25 mouse cellular contexts compared by ENCODE assay signal in genomic region chr12:86155176-86155575, GRCm38 (mm10).
DNase-seq lines count a peak whose midpoint lies in the region; ATAC-seq and TF ChIP-seq lines count a peak whose summit lies in the region.
"Had no signal": no experiment of that assay in that cellular context is flagged by ENCODE, and none has a peak within 500 bp of the region (broad histone marks: within the 10 kb centered on the region; RNA-seq: fewer than 3 reads in every experiment).

No protein-coding gene starts in this region.

- H3K27ac ChIP-seq in hindbrain, embryonic 10.5 days: 0 out of 2 replicates have a peak overlapping the region, but pooled peaks have one; percentile 8
- no peak overlapping the region for H3K27ac ChIP-seq in hindbrain, embryonic 16.5 days (ENCODE audit: low read depth, low read length)
- no peak overlapping the region for H3K27ac ChIP-seq in liver, adult 2 months (replicated peaks; ENCODE audit: insufficient read depth, low read depth, low read length)
- H3K27ac ChIP-seq in liver, embryonic 11.5 days (ENCODE audit: low read depth, low read length): no peak overlapping the region
- H3K27ac ChIP-seq in cortical plate, adult 2 months (ENCODE audit: insufficient read depth, low read length): peak overlapping the region; percentile 43; the same call in 1 of the 2 replicates
- H3K27ac ChIP-seq: embryonic facial prominence, embryonic 12.5 days; embryonic facial prominence, embryonic 15.5 days; gastrocnemius, adult 2 months; hindbrain, embryonic 13.5 days; hindbrain, postnatal 0 days had no signal

- no peak for ATAC-seq in hindbrain, embryonic 16.5 days
- no peak for ATAC-seq in liver, embryonic 11.5 days (replicated peaks; ENCODE audit: low FRiP score)
- ATAC-seq: forebrain, embryonic 14.5 days; forebrain, postnatal 0 days; hindbrain, postnatal 0 days; Patski had no signal

- DNase-seq in hindbrain, embryonic 10.5 days (ENCODE audit: low spot score): no peak
- DNase-seq in layer of hippocampus, adult 9-11 months: peak; percentile 80
- no peak for DNase-seq in layer of hippocampus, adult 9-10 months (ENCODE audit: low spot score)
- DNase-seq in liver, adult 2 months (ENCODE audit: extremely low read depth, low read depth, low spot score): peak; percentile 7
- DNase-seq in liver, embryonic 11.5 days (ENCODE audit: low spot score): no peak
- no peak for DNase-seq in cerebellum, adult 18-20 months
- DNase-seq: adrenal gland, postnatal 10 days; adrenal gland, postnatal 36 days; cerebellum, adult 11 months; cerebellum, adult 8-10 months; cerebellum, postnatal 10 days; cerebellum, postnatal 36 days; forebrain, postnatal 0 days; gastrocnemius, adult 2 months; gastrocnemius, postnatal 14 days; heart, adult 11 months had no signal

- H3K9ac ChIP-seq in hindbrain, embryonic 16.5 days (ENCODE audit: low read depth, low read length): no peak overlapping the region
- no peak overlapping the region for H3K9ac ChIP-seq in liver, adult 2 months (ENCODE audit: low read depth, low read length)
- H3K9ac ChIP-seq in liver, embryonic 11.5 days (ENCODE audit: low read depth, low read length): no peak overlapping the region
- H3K9ac ChIP-seq: embryonic facial prominence, embryonic 12.5 days; embryonic facial prominence, embryonic 15.5 days; forebrain, postnatal 0 days; hindbrain, embryonic 13.5 days had no signal

- no peaks in the 10 kb centered on the region; the same call in 1 of the 2 replicates for H3K9me3 ChIP-seq in hindbrain, embryonic 10.5 days
- no peaks in the 10 kb centered on the region for H3K9me3 ChIP-seq in hindbrain, embryonic 16.5 days (ENCODE audit: control insufficient read depth, low read length)
- no peaks in the 10 kb centered on the region for H3K9me3 ChIP-seq in liver, embryonic 11.5 days (ENCODE audit: control insufficient read depth, low read length)
- H3K9me3 ChIP-seq: embryonic facial prominence, embryonic 12.5 days; embryonic facial prominence, embryonic 15.5 days; hindbrain, embryonic 13.5 days had no signal

- no peaks in the 10 kb centered on the region for H3K79me2 ChIP-seq in liver, adult 2 months (ENCODE audit: control insufficient read depth, insufficient read depth, low read length)

- H3K4me3 ChIP-seq in hindbrain, embryonic 10.5 days: no peak overlapping the region
- H3K4me3 ChIP-seq in hindbrain, embryonic 16.5 days (ENCODE audit: low read length): no peak overlapping the region
- H3K4me3 ChIP-seq in liver, adult 2 months (ENCODE audit: insufficient read depth, low read depth, low read length): no peak overlapping the region
- no peak overlapping the region for H3K4me3 ChIP-seq in liver, embryonic 11.5 days (ENCODE audit: low read depth, low read length)
- H3K4me3 ChIP-seq in cortical plate, adult 2 months (ENCODE audit: insufficient read depth, low read length): no peak overlapping the region
- H3K4me3 ChIP-seq: embryonic facial prominence, embryonic 12.5 days; embryonic facial prominence, embryonic 15.5 days; gastrocnemius, adult 2 months; hindbrain, embryonic 13.5 days had no signal

- no peak for TF ChIP-seq CTCF in liver, adult 2 months (IDR thresholded peaks at IDR 0.05; ENCODE audit: low read depth, low read length)
- TF ChIP-seq CTCF in cortical plate, adult 2 months (IDR thresholded peaks at IDR 0.05; ENCODE audit: extremely low read depth, insufficient read depth, low read length): no peak

- peaks cover 6% of the 10 kb centered on the region for H3K36me3 ChIP-seq in hindbrain, embryonic 10.5 days
- no peaks in the 10 kb centered on the region for H3K36me3 ChIP-seq in hindbrain, embryonic 16.5 days (ENCODE audit: control insufficient read depth, insufficient read depth, low read length)
- no peaks in the 10 kb centered on the region for H3K36me3 ChIP-seq in liver, adult 2 months (ENCODE audit: control insufficient read depth, insufficient read depth, low read length)
- no peaks in the 10 kb centered on the region; the same call in 1 of the 2 replicates for H3K36me3 ChIP-seq in liver, embryonic 11.5 days (ENCODE audit: control insufficient read depth, insufficient read depth, low read length)
- H3K36me3 ChIP-seq: embryonic facial prominence, embryonic 15.5 days had no signal

- peaks cover 52% of the 10 kb centered on the region for H3K4me1 ChIP-seq in hindbrain, embryonic 10.5 days (replicated peaks)
- H3K4me1 ChIP-seq in hindbrain, embryonic 16.5 days (ENCODE audit: control insufficient read depth, insufficient read depth, low read depth, low read length): peaks cover 24% of the 10 kb centered on the region
- H3K4me1 ChIP-seq in liver, adult 2 months (ENCODE audit: control insufficient read depth, insufficient read depth, low read length): no peaks in the 10 kb centered on the region
- peaks cover 8% of the 10 kb centered on the region; the same call in 1 of the 2 replicates for H3K4me1 ChIP-seq in liver, embryonic 11.5 days (replicated peaks; ENCODE audit: control insufficient read depth, insufficient read depth, low read length)
- H3K4me1 ChIP-seq in cortical plate, adult 2 months (ENCODE audit: control insufficient read depth, insufficient read depth, low read length): peaks cover 4% of the 10 kb centered on the region

- no peak overlapping the region for H3K4me2 ChIP-seq in hindbrain, embryonic 16.5 days (ENCODE audit: low read length)
- no peak overlapping the region for H3K4me2 ChIP-seq in liver, embryonic 11.5 days
- H3K4me2 ChIP-seq: embryonic facial prominence, embryonic 12.5 days; embryonic facial prominence, embryonic 15.5 days; heart, embryonic 11.5 days; hindbrain, embryonic 13.5 days had no signal

- no peaks in the 10 kb centered on the region for H3K27me3 ChIP-seq in hindbrain, embryonic 10.5 days (ENCODE audit: insufficient read depth, poor library complexity, severe bottlenecking)
- no peaks in the 10 kb centered on the region for H3K27me3 ChIP-seq in hindbrain, embryonic 16.5 days (replicated peaks; ENCODE audit: control insufficient read depth, insufficient read depth, low read length)
- H3K27me3 ChIP-seq in liver, adult 2 months (ENCODE audit: control insufficient read depth, insufficient read depth, low read length): no peaks in the 10 kb centered on the region
- no peaks in the 10 kb centered on the region for H3K27me3 ChIP-seq in liver, embryonic 11.5 days (replicated peaks; ENCODE audit: control insufficient read depth, insufficient read depth, low read length)
- H3K27me3 ChIP-seq: embryonic facial prominence, embryonic 12.5 days; embryonic facial prominence, embryonic 15.5 days; Patski had no signal

- 87% methylated on average over 8 of the region's 8 CpGs for WGBS in hindbrain, embryonic 10.5 days
- WGBS in hindbrain, embryonic 16.5 days: 83% methylated on average over 8 of the region's 8 CpGs
- WGBS in liver, adult 2 months: 76% methylated on average over 8 of the region's 8 CpGs
- WGBS in liver, embryonic 11.5 days: 87% methylated on average over 8 of the region's 8 CpGs

- TF ChIP-seq POLR2A in liver, adult 2 months (IDR thresholded peaks at IDR 0.05; ENCODE audit: extremely low read depth, insufficient read depth, low read length): no peak
- TF ChIP-seq POLR2A in cortical plate, adult 2 months (IDR thresholded peaks at IDR 0.05; ENCODE audit: extremely low read depth, insufficient read depth, low read length): no peak

Comparison
In these comparisons a context has a peak if more than half of its experiments do, and no peak if none do; other contexts are left out.
1. DNase-seq: peak in layer of hippocampus, adult 9-11 months (single experiment) and liver, adult 2 months (single experiment); none in hindbrain, embryonic 10.5 days (single experiment), layer of hippocampus, adult 9-10 months (single experiment), liver, embryonic 11.5 days (single experiment) and cerebellum, adult 18-20 months (0 of 2).
2. H3K27ac ChIP-seq: peak in hindbrain, embryonic 10.5 days (single experiment) and cortical plate, adult 2 months (single experiment); none in hindbrain, embryonic 16.5 days (single experiment), liver, adult 2 months (single experiment) and liver, embryonic 11.5 days (single experiment).